In genomic region chr13:95807106-95807750, GRCm38 (mm10) we compare ENCODE assay signal across 12 mouse cellular contexts.
DNase-seq lines count a peak whose midpoint lies in the region; ATAC-seq lines count a peak whose summit lies in the region.
"Had no signal": no experiment of that assay in that cellular context is flagged by ENCODE, and none has a peak within 500 bp of the region (broad histone marks: within the 10 kb centered on the region; RNA-seq: fewer than 3 reads in every experiment).

No protein-coding gene starts in this region.

- intact Hi-C loops in heart, postnatal 14 days (cut with DNase I) = no loop called here

- 2% methylated on average over 5 of the region's 5 CpGs for WGBS in forebrain, embryonic 16.5 days
- WGBS in midbrain, embryonic 13.5 days = 1% methylated on average over 5 of the region's 5 CpGs

- no peaks in the 10 kb centered on the region for H3K27me3 ChIP-seq in forebrain, embryonic 16.5 days (replicated peaks; ENCODE audit: control insufficient read depth, insufficient read depth, low read length)
- no peaks in the 10 kb centered on the region; the same call in none of the 2 replicates for H3K27me3 ChIP-seq in midbrain, embryonic 13.5 days
- H3K27me3 ChIP-seq: liver, embryonic 15.5 days had no signal

- peak; percentile 93 for ATAC-seq in forebrain, embryonic 16.5 days
- peak; percentile 97 for ATAC-seq in midbrain, embryonic 13.5 days
- no peak for ATAC-seq in erythroid progenitor cell, adult 5-6 weeks (replicated peaks; ENCODE audit: low FRiP score, poor library complexity, severe bottlenecking)
- ATAC-seq: activated CD4-positive, CD25-positive, alpha-beta regulatory T cell, adult 4 months had no signal

- DNase-seq in right cerebral cortex, postnatal 10 days (ENCODE audit: low spot score in 2 of 2) = peak; percentile 33 to 67
- no peak for DNase-seq in right cerebral cortex, postnatal 4 days
- no peak for DNase-seq in heart, postnatal 14 days
- no peak for DNase-seq in kidney, adult 18-20 months
- DNase-seq in adrenal gland, adult 2 months = no peak
- DNase-seq: cerebellum, postnatal 10 days; heart, postnatal 4 days had no signal

- H3K4me1 ChIP-seq in forebrain, embryonic 16.5 days (replicated peaks; ENCODE audit: control insufficient read depth, insufficient read depth, low read length) = peaks cover 9% of the 10 kb centered on the region
- peaks cover 22% of the 10 kb centered on the region for H3K4me1 ChIP-seq in midbrain, embryonic 13.5 days (replicated peaks)

- no peak overlapping the region for H3K4me3 ChIP-seq in forebrain, embryonic 16.5 days (replicated peaks; ENCODE audit: low read length)
- no peak overlapping the region for H3K4me3 ChIP-seq in midbrain, embryonic 13.5 days (replicated peaks)
- H3K4me3 ChIP-seq: liver, embryonic 15.5 days had no signal

- H3K36me3 ChIP-seq in forebrain, embryonic 16.5 days (ENCODE audit: control insufficient read depth, insufficient read depth) = no peaks in the 10 kb centered on the region
- no peaks in the 10 kb centered on the region for H3K36me3 ChIP-seq in midbrain, embryonic 13.5 days
- H3K36me3 ChIP-seq: liver, embryonic 15.5 days had no signal

- H3K9ac ChIP-seq in forebrain, embryonic 16.5 days (replicated peaks; ENCODE audit: low read depth, low read length) = no peak overlapping the region
- no peak overlapping the region for H3K9ac ChIP-seq in midbrain, embryonic 13.5 days (replicated peaks)
- H3K9ac ChIP-seq: liver, embryonic 15.5 days had no signal

- H3K27ac ChIP-seq in forebrain, embryonic 16.5 days (ENCODE audit: low read length) = no peak overlapping the region
- peak overlapping the region; percentile 71 for H3K27ac ChIP-seq in midbrain, embryonic 13.5 days
- H3K27ac ChIP-seq: liver, embryonic 15.5 days had no signal

- no peak overlapping the region for H3K4me2 ChIP-seq in forebrain, embryonic 16.5 days (ENCODE audit: low read length)
- H3K4me2 ChIP-seq in midbrain, embryonic 13.5 days (replicated peaks) = peak overlapping the region; percentile 27
- H3K4me2 ChIP-seq: liver, embryonic 15.5 days had no signal

- no peaks in the 10 kb centered on the region for H3K9me3 ChIP-seq in forebrain, embryonic 16.5 days (ENCODE audit: control insufficient read depth, low read length)
- no peaks in the 10 kb centered on the region for H3K9me3 ChIP-seq in midbrain, embryonic 13.5 days
- H3K9me3 ChIP-seq: liver, embryonic 15.5 days had no signal

Comparison
In these comparisons a context has a peak if more than half of its experiments do, and no peak if none do; other contexts are left out.
1. DNase-seq: peak in right cerebral cortex, postnatal 10 days (2 of 2); none in right cerebral cortex, postnatal 4 days (single experiment), heart, postnatal 14 days (0 of 2), kidney, adult 18-20 months (single experiment) and adrenal gland, adult 2 months (single experiment).